Mouse (Mus musculus) bone marrow, adult 2 months (tissue): ENCODE results near the gene Stat2. TPM values are rescaled to one million over a fixed set of nuclear protein-coding genes. Genes with fewer than 3 reads are reported as not detected.
A peak's percentile ranks its signal among the peaks of the same experiment; 100 is the strongest.

Experiments
- H3K27ac ChIP-seq: fragments of 200-500 bp; 2 replicates; pipeline ENCODE4 v1.5.1; 2012; ENCODE audit warnings: low read depth, mild to moderate bottlenecking, control low read depth, inconsistent platforms, low read length; ENCODE audit not compliant: control insufficient read depth, poor library complexity, insufficient read depth
- H3K4me1 ChIP-seq: fragments of 200-500 bp; 2 replicates; pipeline ENCODE4 v1.6.1; 2011; ENCODE audit warnings: low read length; ENCODE audit not compliant: control insufficient read depth, insufficient read depth
- H3K4me3 ChIP-seq: fragments of 200-500 bp; replicated peaks from 2 replicates; pipeline ENCODE3; 2011; ENCODE audit warnings: mild to moderate bottlenecking, low read depth, low read length, control low read depth; ENCODE audit not compliant: control insufficient read depth
- CTCF ChIP-seq: fragments of 200-500 bp; IDR thresholded peaks from 2 replicates; pipeline ENCODE4 v1.5.1; 2011; ENCODE audit warnings: low read length, control low read depth; ENCODE audit not compliant: control insufficient read depth, insufficient read depth
- POLR2A ChIP-seq: fragments of 200-500 bp; IDR thresholded peaks from 2 replicates; pipeline ENCODE4 v1.6.1; 2011; ENCODE audit warnings: low read depth, mild to moderate bottlenecking, control low read depth, low read length, borderline replicate concordance; ENCODE audit not compliant: control insufficient read depth
- WGBS: fragments of 180-500 bp; shearing (Covaris S2); methylation state at CpG from one replicate; pipeline ENCODE4 v1.1.7; 2018; 5-methylcytosine and 5-hydroxymethylcytosine counted together
- polyA plus RNA-seq: library from polyadenylated mRNA; stranded (reverse); fragments of >200 nt; gene quantifications from 2 replicates; pipeline ENCODE4 v1.2.4, GENCODE M21; 2011; ENCODE audit warnings: low replicate concordance; ENCODE audit not compliant: missing spikeins, insufficient read depth, insufficient read length

Gene Stat2
- polyA plus RNA-seq, result 32.7 and 54.1 TPM in 2 replicates

DNA sequence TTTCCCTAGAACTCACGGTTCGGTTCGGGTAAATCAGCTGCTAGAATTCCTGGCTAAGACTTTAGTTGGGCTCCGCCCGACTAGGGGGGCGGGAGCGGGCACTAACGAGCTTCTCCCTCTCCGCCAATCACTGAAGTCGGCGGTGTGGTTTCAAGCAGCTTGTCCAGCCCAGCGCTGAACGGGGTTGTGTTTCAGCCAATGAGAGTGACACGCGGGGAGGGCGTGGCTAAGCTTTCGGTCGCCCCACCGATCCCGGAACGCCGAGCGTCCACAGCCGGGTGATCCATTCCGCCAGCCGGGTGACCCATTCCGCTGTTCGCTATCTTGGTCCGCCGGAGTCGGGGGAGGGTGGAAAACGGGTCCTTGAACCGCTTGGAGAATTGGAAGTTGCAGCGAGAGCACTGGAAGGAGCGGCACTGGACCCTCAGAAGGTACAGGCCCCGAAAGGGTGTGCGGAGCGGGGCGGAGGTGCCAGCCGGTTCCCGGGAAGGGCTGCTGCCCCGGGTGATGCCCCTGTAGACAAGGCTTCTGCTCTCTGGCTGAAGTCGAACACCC, at the start of gene Stat2:
Stat2 (plus strand) TSS at position 273 of the 555 bp plus-strand sequence.
- Histone ChIP-seq H3K4me1 (no peaks in the 10 kb centered on the region; the same call in 1 of the 2 replicates), H3K27ac (peak within 1 kb of the TSS; percentile 79), H3K4me3 (peak within 1 kb of the TSS; percentile 89)
- TF ChIP-seq CTCF, result no peak
- peak; percentile 96 for TF ChIP-seq POLR2A
- WGBS, result under 1% methylated on average over 43 of the region's 43 CpGs

GRCm38 (mm10) chr10:128221533-128222286, 48.6 kb upstream of the Stat2 start:
- no peak for TF ChIP-seq CTCF
- TF ChIP-seq POLR2A, result no peak
- 64% methylated on average over 16 of the region's 16 CpGs for WGBS
- Histone ChIP-seq H3K4me3 (no peak overlapping the region), H3K4me1 (no peaks in the 10 kb centered on the region; the same call in 1 of the 2 replicates), H3K27ac (no peak overlapping the region)

DNA sequence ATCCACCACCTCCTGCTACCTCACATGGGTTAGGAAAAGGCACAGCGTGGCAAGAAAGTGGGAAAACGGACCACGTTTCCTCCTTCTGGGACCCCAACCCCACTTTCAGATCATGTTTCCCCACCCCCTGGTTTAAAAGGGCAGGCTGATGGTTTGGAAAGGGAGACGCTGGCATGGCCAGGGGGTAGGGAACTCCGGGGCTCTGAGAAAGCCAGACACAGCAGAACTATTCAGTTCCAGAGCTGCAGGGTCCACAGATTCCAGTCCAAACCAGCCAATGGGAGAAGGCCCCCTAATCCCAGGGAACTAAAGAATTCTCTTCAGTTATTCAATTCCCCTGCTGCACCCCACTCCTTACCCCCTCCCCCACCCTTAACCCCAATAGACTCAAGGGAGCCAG, 45.3 kb upstream of the Stat2 start:
- TF ChIP-seq CTCF, result no peak
- TF ChIP-seq POLR2A, result no peak
- H3K27ac ChIP-seq, result no peak overlapping the region
- no peaks in the 10 kb centered on the region for H3K4me1 ChIP-seq
- H3K4me3 ChIP-seq, result no peak overlapping the region
- 86% methylated on average over 5 of the region's 5 CpGs for WGBS

DNA sequence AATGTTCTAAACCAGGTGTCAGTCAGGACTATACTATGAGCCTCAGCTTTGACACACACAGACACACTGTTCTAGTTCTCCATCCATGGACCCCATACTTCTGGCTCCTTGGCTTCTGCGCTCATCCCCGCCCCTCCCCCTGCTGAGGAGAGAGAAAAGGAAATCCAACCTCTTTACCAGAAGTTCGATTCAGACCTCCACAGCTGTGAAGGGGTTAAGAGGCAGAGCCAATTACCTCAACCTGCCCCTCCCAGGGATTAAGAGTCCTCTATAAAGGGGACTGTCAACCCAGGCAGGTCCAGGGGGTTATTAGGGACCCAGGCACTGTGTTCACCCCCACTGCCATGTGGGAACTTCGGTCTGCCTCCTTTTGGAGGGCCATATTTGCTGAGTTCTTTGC, 44.8 kb upstream of the Stat2 start, which contains the start of gene Mip:
Mip (plus strand) TSS at position 301 of the 400 bp plus-strand sequence.
- 78% methylated on average over 4 of the region's 4 CpGs for WGBS
- H3K4me1 ChIP-seq, result no peaks in the 10 kb centered on the region; the same call in 1 of the 2 replicates
- H3K27ac ChIP-seq, result no peak within 1 kb of the TSS
- TF ChIP-seq POLR2A, result no peak
- H3K4me3 ChIP-seq, result no peak within 1 kb of the TSS

DNA sequence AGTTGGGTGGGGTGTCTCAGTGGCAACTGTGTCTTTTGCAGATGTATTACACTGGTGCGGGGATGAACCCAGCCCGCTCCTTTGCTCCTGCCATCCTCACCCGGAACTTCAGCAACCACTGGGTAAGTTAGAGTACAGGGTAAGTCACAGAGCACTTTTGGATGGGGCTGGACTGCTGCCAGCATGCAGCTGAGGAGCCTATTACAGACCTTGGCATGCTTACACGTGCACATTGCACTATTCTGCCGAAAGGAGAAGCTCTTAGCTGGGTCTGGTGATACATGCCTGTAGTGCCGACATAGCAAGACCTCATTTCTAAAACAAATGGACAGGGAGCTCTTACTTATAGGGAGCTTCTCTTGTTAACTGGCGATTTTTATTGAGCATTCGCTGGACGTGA, 42.8 kb upstream of the Stat2 start:
- 68% methylated on average over 9 of the region's 9 CpGs for WGBS
- no peak for TF ChIP-seq POLR2A
- no peak for TF ChIP-seq CTCF
- no peak overlapping the region for H3K4me3 ChIP-seq
- H3K4me1 ChIP-seq, result no peaks in the 10 kb centered on the region; the same call in 1 of the 2 replicates
- no peak overlapping the region for H3K27ac ChIP-seq

DNA sequence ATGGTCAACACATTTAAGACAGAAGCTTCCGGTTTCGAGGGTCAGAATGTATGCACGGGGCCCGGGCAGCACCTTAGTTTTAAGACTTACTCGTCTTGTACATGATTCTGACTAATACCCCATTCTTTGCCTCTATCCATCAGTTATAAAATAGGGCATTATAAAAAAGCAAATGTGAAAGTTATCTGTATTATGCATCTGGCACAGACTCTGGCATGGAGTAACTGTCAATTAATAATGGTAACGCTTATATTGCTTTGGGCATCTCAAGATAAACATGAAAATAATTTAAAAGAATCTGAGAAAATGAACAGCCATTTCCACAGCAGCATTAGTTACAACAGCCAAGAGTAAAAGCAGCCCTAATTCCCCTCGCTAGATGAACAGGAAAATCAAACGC, 42.4 kb upstream of the Stat2 start:
- TF ChIP-seq POLR2A (no peak), CTCF (no peak)
- H3K4me1 ChIP-seq, result no peaks in the 10 kb centered on the region; the same call in 1 of the 2 replicates
- 76% methylated on average over 8 of the region's 8 CpGs for WGBS
- H3K27ac ChIP-seq, result no peak overlapping the region
- H3K4me3 ChIP-seq, result no peak overlapping the region

DNA sequence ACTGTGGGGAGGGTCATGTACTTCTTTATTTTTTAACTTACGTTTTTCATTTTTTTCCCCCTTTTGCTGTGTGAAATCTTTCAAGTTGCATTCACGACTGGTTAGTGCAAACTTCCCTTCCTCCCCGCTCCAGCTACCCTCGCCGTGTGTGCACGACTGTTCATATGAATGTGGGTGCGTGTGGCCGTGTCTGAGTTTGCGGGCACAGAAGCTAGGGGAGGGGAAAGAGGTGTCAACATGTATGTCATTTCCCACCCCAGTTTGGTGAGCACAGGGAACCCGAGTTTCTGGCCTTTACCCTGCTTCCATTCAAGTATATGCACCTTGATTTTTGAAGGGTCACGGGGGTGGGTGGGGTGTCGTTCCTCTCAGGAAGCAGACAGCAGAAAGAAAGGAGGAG, 39.8 kb upstream of the Stat2 start:
- H3K4me1 ChIP-seq, result no peaks in the 10 kb centered on the region; the same call in 1 of the 2 replicates
- 15% methylated on average over 12 of the region's 12 CpGs for WGBS
- peak overlapping the region; percentile 38 for H3K27ac ChIP-seq
- TF ChIP-seq POLR2A, result no peak
- H3K4me3 ChIP-seq, result peak overlapping the region; percentile 24

DNA sequence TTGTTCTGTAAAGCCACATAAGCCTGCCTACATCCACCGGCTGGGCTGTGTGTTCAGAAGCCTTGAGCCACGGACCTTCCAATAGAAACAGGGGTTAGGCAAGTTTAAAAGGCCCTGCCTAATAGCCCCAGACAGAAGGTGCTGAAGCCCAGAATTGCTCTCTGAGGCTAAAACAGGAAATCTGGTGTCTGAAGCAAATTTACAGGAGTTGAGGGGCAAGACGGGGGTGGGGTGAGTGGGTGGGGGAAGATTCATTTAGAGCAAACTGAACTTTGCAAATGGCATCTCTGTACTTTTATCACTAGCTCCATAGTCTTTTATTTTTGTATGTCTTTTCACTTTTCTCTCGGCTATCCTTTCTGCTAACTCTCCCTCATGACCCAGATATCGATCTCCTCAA, 39.2 kb upstream of the Stat2 start:
- peak overlapping the region; percentile 38; the same call in 1 of the 2 replicates for H3K27ac ChIP-seq
- H3K4me3 ChIP-seq, result no peak overlapping the region
- TF ChIP-seq POLR2A, result no peak
- TF ChIP-seq CTCF, result no peak
- under 1% methylated on average over 5 of the region's 5 CpGs for WGBS
- no peaks in the 10 kb centered on the region; the same call in 1 of the 2 replicates for H3K4me1 ChIP-seq
